Mouse (Mus musculus): ENCODE results near the gene Igsf23. TPM values are rescaled to one million over a fixed set of nuclear protein-coding genes. Genes with fewer than 3 reads are reported as not detected.
"Not testable (repeated sequence)": the region's sequence is repeated elsewhere in the genome, so short reads cannot be mapped to it uniquely, and the experiment has no call there.

Igsf23 gene
- polyA plus RNA-seq (2015; fragmentation: Nextera tagmentation; extraction: Ambion mirVana): not detected in 2 replicates

DNA sequence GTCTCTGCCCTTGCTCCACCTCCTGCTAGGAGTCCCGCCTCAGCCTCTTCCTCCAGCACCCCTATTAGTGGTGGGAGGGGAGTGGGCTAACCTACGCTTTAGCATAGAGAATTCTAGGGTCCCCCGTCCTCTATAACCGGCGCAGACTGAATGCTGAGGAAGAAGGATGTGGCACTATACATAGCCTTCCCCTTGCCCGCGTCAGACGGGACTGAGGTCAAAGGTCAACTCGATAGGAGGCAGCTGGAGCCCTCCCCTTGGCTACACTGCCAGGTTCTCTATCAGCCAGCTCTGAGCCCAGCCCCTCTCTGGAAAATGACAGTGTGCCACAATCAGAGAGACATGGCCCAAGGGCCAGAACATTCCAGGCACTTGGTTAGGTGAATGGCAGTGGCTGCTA is at the start of gene Igsf23:
Gene Igsf23, minus strand, starts transcription at position 168 of the 400 bp plus-strand sequence.
- Histone ChIP-seq H3K27me3 (no peaks in the 10 kb centered on the region), H3K9me3 (no peaks in the 10 kb centered on the region), H3K27ac (replicated peaks) (no peak within 1 kb of the TSS), H3K4me3 (no peak within 1 kb of the TSS), H3K9ac (replicated peaks) (no peak within 1 kb of the TSS), H3K4me1 (no peaks in the 10 kb centered on the region), H3K36me3 (no peaks in the 10 kb centered on the region), H3K4me2 (replicated peaks) (no peak within 1 kb of the TSS)
- WGBS: 68% methylated on average over 9 of the region's 9 CpGs
- ATAC-seq (replicated peaks): no peak

DNA sequence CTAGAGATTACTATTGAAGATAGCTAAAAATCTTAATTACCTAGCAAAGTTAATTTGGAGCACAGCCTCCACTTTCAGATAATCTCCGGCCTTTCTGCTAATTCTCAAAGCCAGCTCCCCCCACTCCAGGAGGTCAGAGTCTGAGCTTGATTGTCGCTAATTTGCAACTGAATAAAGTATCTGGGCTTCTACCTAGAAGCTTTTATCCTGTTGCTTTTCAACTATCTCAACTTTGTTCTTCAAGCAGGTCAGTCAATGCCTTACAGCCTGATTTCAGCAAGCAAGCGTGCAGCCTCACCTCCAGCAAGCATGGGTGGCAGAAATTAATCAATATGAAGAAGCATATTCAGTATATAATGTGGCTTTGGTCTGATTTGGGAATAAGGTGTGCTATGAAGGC is 46.2 kb upstream of the Igsf23 start:
- H3K27ac ChIP-seq (replicated peaks); H3K4me2 ChIP-seq (replicated peaks); H3K27me3 ChIP-seq; H3K4me1 ChIP-seq; H3K4me3 ChIP-seq; ATAC-seq (replicated peaks); H3K9ac ChIP-seq (replicated peaks); H3K36me3 ChIP-seq: not testable (repeated sequence)
- WGBS: 62% methylated on average over 3 of the region's 3 CpGs
- H3K9me3 ChIP-seq: peaks cover 12% of the 10 kb centered on the region; the same call in 1 of the 2 replicates

GRCm38 (mm10) chr7:19991165-19991564 is 40.6 kb upstream of the Igsf23 start, which contains the start of gene Nlrp9b:
Gene Nlrp9b (plus strand): TSS chr7:19991465.
- not testable (repeated sequence) for H3K4me1 ChIP-seq; H3K27me3 ChIP-seq; H3K4me2 ChIP-seq (replicated peaks); ATAC-seq (replicated peaks); H3K9me3 ChIP-seq; H3K36me3 ChIP-seq; H3K27ac ChIP-seq (replicated peaks); H3K4me3 ChIP-seq; H3K9ac ChIP-seq (replicated peaks)
- WGBS: 68% methylated on average over 8 of the region's 8 CpGs

DNA sequence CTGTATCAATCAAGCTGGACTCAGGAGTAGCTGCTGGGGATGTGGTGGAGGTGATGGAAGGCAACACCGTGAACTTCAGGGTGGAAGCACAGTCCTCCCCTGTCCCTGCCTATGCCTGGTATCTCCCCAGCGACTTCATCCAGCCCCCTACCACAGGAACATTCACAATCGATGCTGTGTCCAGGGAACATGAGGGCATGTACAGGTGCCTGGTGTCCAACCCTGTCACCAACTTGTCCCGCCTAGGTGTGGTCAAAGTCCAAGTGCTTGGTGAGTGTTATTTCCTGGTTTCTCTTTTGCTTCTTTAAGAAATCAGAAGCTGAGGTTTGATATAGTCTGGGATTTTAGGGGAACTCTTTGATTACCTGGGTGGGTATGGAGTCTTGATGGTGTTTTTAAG is 21.0 kb upstream of the Igsf23 start:
- Histone ChIP-seq H3K9me3 (no peaks in the 10 kb centered on the region), H3K4me3 (no peak overlapping the region), H3K9ac (replicated peaks) (no peak overlapping the region), H3K36me3 (no peaks in the 10 kb centered on the region), H3K4me1 (no peaks in the 10 kb centered on the region), H3K27me3 (no peaks in the 10 kb centered on the region), H3K4me2 (replicated peaks) (no peak overlapping the region), H3K27ac (replicated peaks) (no peak overlapping the region)
- 91% methylated on average over 4 of the region's 4 CpGs for WGBS
- no peak for ATAC-seq (replicated peaks)

DNA sequence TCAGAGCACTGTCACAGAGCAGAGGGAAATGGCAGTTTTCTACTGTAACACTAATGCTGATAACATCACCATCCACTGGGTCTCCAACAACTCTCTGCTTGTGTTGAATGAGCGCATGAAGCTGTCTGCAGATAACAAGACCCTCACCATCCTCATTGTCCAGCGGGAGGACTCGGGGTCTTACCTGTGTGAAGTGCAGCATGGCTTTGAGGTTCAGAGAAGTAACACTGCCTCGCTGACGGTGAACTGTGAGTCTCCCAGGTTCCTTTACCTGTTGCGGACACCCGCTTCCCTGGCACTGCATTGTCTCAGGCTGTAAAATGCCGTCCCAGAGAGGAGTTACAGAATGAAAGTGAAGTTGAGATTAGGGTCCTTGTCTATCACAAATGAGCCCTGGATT is 19.6 kb upstream of the Igsf23 start:
- H3K4me3 ChIP-seq: no peak overlapping the region
- 95% methylated on average over 8 of the region's 8 CpGs for WGBS
- H3K4me1 ChIP-seq: no peaks in the 10 kb centered on the region
- H3K36me3 ChIP-seq: no peaks in the 10 kb centered on the region
- no peaks in the 10 kb centered on the region for H3K27me3 ChIP-seq
- H3K4me2 ChIP-seq (replicated peaks): no peak overlapping the region
- no peak overlapping the region for H3K27ac ChIP-seq (replicated peaks)
- no peaks in the 10 kb centered on the region for H3K9me3 ChIP-seq
- ATAC-seq (replicated peaks): no peak
- no peak overlapping the region for H3K9ac ChIP-seq (replicated peaks)

DNA sequence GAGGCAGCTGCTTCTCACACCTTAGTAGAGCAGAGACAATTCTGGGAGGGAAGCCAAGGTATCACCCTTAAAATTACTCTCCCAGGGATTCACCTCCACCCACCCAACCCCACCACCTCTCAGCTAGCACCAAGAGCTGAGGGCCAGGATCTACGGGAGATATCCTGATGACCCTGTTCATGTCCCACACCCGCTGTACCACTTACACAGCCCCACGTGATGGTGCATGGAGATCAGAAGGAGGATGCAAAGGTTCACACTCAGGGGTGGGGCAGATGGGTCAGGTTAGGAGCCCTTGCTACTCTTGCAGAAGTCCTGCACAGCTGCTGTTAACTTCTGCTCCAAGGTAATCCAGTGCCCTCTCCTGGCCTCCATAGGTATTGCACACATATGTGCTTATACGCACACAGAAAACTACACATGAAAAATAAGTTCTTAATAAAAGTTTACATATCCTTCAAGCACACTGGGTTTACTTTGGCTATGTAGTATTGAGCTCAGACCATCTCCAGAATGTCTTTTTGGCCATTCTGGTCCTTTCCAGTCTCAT is 19.1 kb upstream of the Igsf23 start:
- Histone ChIP-seq H3K9ac (replicated peaks) (no peak overlapping the region), H3K36me3 (no peaks in the 10 kb centered on the region), H3K4me2 (replicated peaks) (no peak overlapping the region), H3K4me3 (no peak overlapping the region), H3K27ac (replicated peaks) (no peak overlapping the region), H3K9me3 (no peaks in the 10 kb centered on the region), H3K27me3 (no peaks in the 10 kb centered on the region), H3K4me1 (no peaks in the 10 kb centered on the region)
- ATAC-seq (replicated peaks): no peak
- WGBS: 94% methylated on average over 4 of the region's 4 CpGs

GRCm38 (mm10) chr7:19969106-19969505 is 18.6 kb upstream of the Igsf23 start:
- WGBS: 79% methylated on average over 3 of the region's 3 CpGs
- Histone ChIP-seq H3K27ac (replicated peaks) (no peak overlapping the region), H3K27me3 (no peaks in the 10 kb centered on the region), H3K4me1 (no peaks in the 10 kb centered on the region), H3K36me3 (no peaks in the 10 kb centered on the region), H3K4me2 (replicated peaks) (no peak overlapping the region), H3K9me3 (no peaks in the 10 kb centered on the region), H3K9ac (replicated peaks) (no peak overlapping the region), H3K4me3 (no peak overlapping the region)
- ATAC-seq (replicated peaks): no peak

- Histone ChIP-seq H3K27ac (replicated peaks) (no peak within 1 kb of the TSS), H3K4me1 (no peaks in the 10 kb centered on the region), H3K4me3 (no peak within 1 kb of the TSS), H3K9ac (replicated peaks) (no peak within 1 kb of the TSS), H3K27me3 (no peaks in the 10 kb centered on the region), H3K36me3 (no peaks in the 10 kb centered on the region), H3K9me3 (no peaks in the 10 kb centered on the region), H3K4me2 (replicated peaks) (no peak within 1 kb of the TSS)
- whole genome bisulfite sequencing: 81% methylated on average over 7 of the region's 7 CpGs
- ATAC-seq (replicated peaks): no peak
Measured at GRCm38 (mm10) chr7:19964985-19965579, 14.5 kb upstream of the Igsf23 start, which contains the start of gene Ceacam20. Gene Ceacam20 (plus strand): TSS chr7:19965412.

GRCm38 (mm10) chr7:19962423-19962822 is 11.9 kb upstream of the Igsf23 start:
- no peak for ATAC-seq (replicated peaks)
- no peak overlapping the region for H3K27ac ChIP-seq (replicated peaks)
- H3K27me3 ChIP-seq: no peaks in the 10 kb centered on the region
- no peak overlapping the region for H3K9ac ChIP-seq (replicated peaks)
- H3K36me3 ChIP-seq: no peaks in the 10 kb centered on the region
- no peaks in the 10 kb centered on the region for H3K9me3 ChIP-seq
- H3K4me2 ChIP-seq (replicated peaks): no peak overlapping the region
- H3K4me1 ChIP-seq: no peaks in the 10 kb centered on the region
- 67% methylated on average over 1 of the region's 1 CpGs for WGBS
- no peak overlapping the region for H3K4me3 ChIP-seq

GRCm38 (mm10) chr7:19956341-19956781 is 5.8 kb upstream of the Igsf23 start:
- Histone ChIP-seq H3K4me3 (no peak overlapping the region), H3K36me3 (no peaks in the 10 kb centered on the region), H3K4me1 (no peaks in the 10 kb centered on the region), H3K27me3 (no peaks in the 10 kb centered on the region), H3K27ac (replicated peaks) (no peak overlapping the region), H3K9ac (replicated peaks) (no peak overlapping the region), H3K4me2 (replicated peaks) (no peak overlapping the region), H3K9me3 (no peaks in the 10 kb centered on the region)
- WGBS: 4% methylated on average over 7 of the region's 7 CpGs
- ATAC-seq (replicated peaks): 0 out of 2 replicates have a peak, but pooled peaks have one; percentile 23

GRCm38 (mm10) chr7:19955861-19956260 is 5.3 kb upstream of the Igsf23 start:
- no peak overlapping the region for H3K4me3 ChIP-seq
- H3K36me3 ChIP-seq: no peaks in the 10 kb centered on the region
- 78% methylated on average over 4 of the region's 4 CpGs for WGBS
- H3K4me2 ChIP-seq (replicated peaks): no peak overlapping the region
- H3K9me3 ChIP-seq: no peaks in the 10 kb centered on the region
- H3K4me1 ChIP-seq: no peaks in the 10 kb centered on the region
- no peak overlapping the region for H3K9ac ChIP-seq (replicated peaks)
- ATAC-seq (replicated peaks): no peak
- H3K27ac ChIP-seq (replicated peaks): no peak overlapping the region
- H3K27me3 ChIP-seq: no peaks in the 10 kb centered on the region

GRCm38 (mm10) chr7:19953054-19953453 is 2.5 kb upstream of the Igsf23 start:
- Histone ChIP-seq H3K4me1 (no peaks in the 10 kb centered on the region), H3K9ac (replicated peaks) (no peak overlapping the region), H3K36me3 (no peaks in the 10 kb centered on the region), H3K4me2 (replicated peaks) (no peak overlapping the region), H3K27ac (replicated peaks) (no peak overlapping the region), H3K9me3 (no peaks in the 10 kb centered on the region), H3K27me3 (no peaks in the 10 kb centered on the region), H3K4me3 (no peak overlapping the region)
- ATAC-seq (replicated peaks): no peak
- WGBS: 55% methylated on average over 9 of the region's 9 CpGs
